ENCODE assay signal across 9 mouse cellular contexts in genomic region chr7:110946731-110947130, GRCm38 (mm10). TPM values are rescaled to one million over a fixed set of nuclear protein-coding genes. Genes with fewer than 3 reads are reported as not detected.
A peak's percentile ranks its signal among the peaks of the same experiment; 100 is the strongest.
DNase-seq lines count a peak whose midpoint lies in the region; ATAC-seq and TF ChIP-seq lines count a peak whose summit lies in the region.
"Had no signal": no experiment of that assay in that cellular context is flagged by ENCODE, and none has a peak within 500 bp of the region (broad histone marks: within the 10 kb centered on the region; RNA-seq: fewer than 3 reads in every experiment).

No protein-coding gene starts in this region.

- no peak overlapping the region for H3K4me3 ChIP-seq in gastrocnemius, adult 2 months
- no peak overlapping the region for H3K4me3 ChIP-seq in liver, embryonic 13.5 days (replicated peaks)

- WGBS in liver, embryonic 13.5 days (ENCODE audit: insufficient replicate concordance) = 62% methylated on average over 6 of the region's 6 CpGs

- DNase-seq in gastrocnemius, adult 2 months = no peak
- no peak for DNase-seq in gastrocnemius, postnatal 36 days
- DNase-seq in 3T3-L1 (ENCODE audit: low read depth, low spot score) = peak; percentile 53
- peak; percentile 43 for DNase-seq in T-cell, adult 2 months (ENCODE audit: low spot score)
- DNase-seq in liver, embryonic 13.5 days = peak; percentile 32
- no peak for DNase-seq in Muller cell, postnatal 12 days (ENCODE audit: inconsistent ontology term)
- DNase-seq in adrenal gland, adult 8-10 months = no peak
- DNase-seq: kidney, postnatal 10 days had no signal

- no peaks in the 10 kb centered on the region for H3K36me3 ChIP-seq in liver, embryonic 13.5 days

- H3K4me2 ChIP-seq in liver, embryonic 13.5 days = no peak overlapping the region

- TF ChIP-seq CTCF in gastrocnemius, adult 2 months (IDR thresholded peaks at IDR 0.05) = peak; percentile 42

- peaks cover 11% of the 10 kb centered on the region for H3K4me1 ChIP-seq in liver, embryonic 13.5 days (replicated peaks)

- no peak overlapping the region for H3K9ac ChIP-seq in liver, embryonic 13.5 days

- H3K27me3 ChIP-seq in liver, embryonic 13.5 days = no peaks in the 10 kb centered on the region

- intact Hi-C loops in gastrocnemius, adult 2 months (cut with DNase I) = no loop called here
- intact Hi-C loops in gastrocnemius, postnatal 36 days (cut with DNase I) = loop anchor here (5.0 kb wide), 1 partner anchor 129 kb away; no protein-coding TSS in a partner anchor

- 0 out of 2 replicates have a peak overlapping the region, but pooled peaks have one; percentile 29 for H3K27ac ChIP-seq in gastrocnemius, adult 2 months
- no peak overlapping the region for H3K27ac ChIP-seq in liver, embryonic 13.5 days

- no peak for ATAC-seq in liver, embryonic 13.5 days (ENCODE audit: low read depth)
- no peak for ATAC-seq in monocyte, adult 5-6 weeks (replicated peaks; ENCODE audit: insufficient number of reproducible peaks, low FRiP score, low TSS enrichment, poor library complexity, severe bottlenecking)

- no peaks in the 10 kb centered on the region for H3K9me3 ChIP-seq in liver, embryonic 13.5 days (replicated peaks)

RNA-seq across cellular contexts. Expression of gene Mrvi1, which starts 35.5 kb away (rescaled TPM):
- total RNA-seq in gastrocnemius, adult 2 months (2021) = 1 to 10 TPM; 4.1 to 4.7 TPM
- total RNA-seq in gastrocnemius, postnatal 36 days (2021) = 1 to 10 TPM; 6.0 to 6.5 TPM
- polyA plus RNA-seq in liver, embryonic 13.5 days (2015; fragmentation: Nextera tagmentation; extraction: Ambion mirVana) = 6.2 and 9.4 TPM in 2 replicates
- total RNA-seq in monocyte, adult 5-6 weeks (2017) = 0.19 to 10.2 TPM (median 1.1 TPM) in 3 replicates
- total RNA-seq in adrenal gland, adult 8-10 months (2022) = 10 to 100 TPM; 11.5 to 16.7 (median 13.7) TPM

Comparison
In these comparisons a context has a peak if more than half of its experiments do, and no peak if none do; other contexts are left out.
1. DNase-seq: peak in 3T3-L1 (single experiment), T-cell, adult 2 months (single experiment) and liver, embryonic 13.5 days (single experiment); none in gastrocnemius, adult 2 months (single experiment), gastrocnemius, postnatal 36 days (0 of 2), Muller cell, postnatal 12 days (single experiment) and adrenal gland, adult 8-10 months (single experiment).